In genomic region chr5:117338503-117338902, GRCm38 (mm10) we compare ENCODE assay signal across 21 mouse cellular contexts.
"Had no signal": no experiment of that assay in that cellular context is flagged by ENCODE, and none has a peak within 500 bp of the region (broad histone marks: within the 10 kb centered on the region; RNA-seq: fewer than 3 reads in every experiment).

No protein-coding gene starts in this region.

- H3K4me2 ChIP-seq: limb, embryonic 12.5 days; limb, embryonic 15.5 days; midbrain, embryonic 11.5 days; midbrain, embryonic 15.5 days; neural tube, embryonic 12.5 days; neural tube, embryonic 15.5 days had no signal

- H3K9ac ChIP-seq: limb, embryonic 12.5 days; limb, embryonic 15.5 days; midbrain, embryonic 15.5 days; neural tube, embryonic 12.5 days; neural tube, embryonic 15.5 days had no signal

- H3K27ac ChIP-seq: limb, embryonic 12.5 days; limb, embryonic 15.5 days; macrophage; midbrain, embryonic 15.5 days; neural tube, embryonic 12.5 days; neural tube, embryonic 15.5 days had no signal

- H3K4me1 ChIP-seq: limb, embryonic 12.5 days; limb, embryonic 15.5 days; megakaryocyte, embryonic 14.5 days; midbrain, embryonic 15.5 days; neural tube, embryonic 12.5 days; neural tube, embryonic 15.5 days had no signal

- H3K36me3 ChIP-seq: midbrain, embryonic 15.5 days; neural tube, embryonic 12.5 days; neural tube, embryonic 15.5 days had no signal

- DNase-seq: kidney, adult 18-20 months; kidney, adult 9 months; kidney, postnatal 14 days; kidney, postnatal 4 days; left cerebral cortex, postnatal 4 days; lung, adult 2 months; lung, postnatal 14 days; right cerebral cortex, adult 18-20 months; right cerebral cortex, postnatal 25 days; spleen, adult 18-20 months; thymus, adult 18-20 months; thymus, postnatal 36 days had no signal

- H3K27me3 ChIP-seq: limb, embryonic 12.5 days; limb, embryonic 15.5 days; midbrain, embryonic 15.5 days; neural tube, embryonic 12.5 days; neural tube, embryonic 15.5 days had no signal

- H3K4me3 ChIP-seq: limb, embryonic 12.5 days; limb, embryonic 15.5 days; megakaryocyte, embryonic 14.5 days; midbrain, embryonic 15.5 days; neural tube, embryonic 12.5 days; neural tube, embryonic 15.5 days had no signal

- H3K9me3 ChIP-seq: limb, embryonic 15.5 days; midbrain, embryonic 15.5 days; neural tube, embryonic 15.5 days had no signal

- ATAC-seq: intestine, embryonic 16.5 days; midbrain, embryonic 15.5 days had no signal
